25 mouse cellular contexts compared by ENCODE assay signal in the genomic region with DNA sequence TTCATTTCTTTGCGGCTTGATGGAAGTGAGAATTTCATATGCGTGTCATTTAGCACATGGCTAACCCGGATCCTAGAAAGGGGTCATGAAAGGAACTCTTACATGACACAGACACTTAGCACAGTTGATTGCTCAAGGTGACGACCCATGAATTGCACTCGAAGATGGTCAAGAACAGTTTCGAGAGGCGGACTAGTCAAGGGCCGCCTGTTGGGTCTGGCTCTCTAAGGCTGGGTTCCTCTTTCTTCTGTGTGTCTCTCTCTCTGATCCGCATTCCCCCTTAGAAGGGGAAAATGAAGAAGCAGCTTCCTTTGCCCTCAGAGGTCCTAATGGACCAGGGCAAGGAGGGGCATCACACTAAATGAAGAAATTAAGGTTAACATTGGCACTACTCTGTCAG.
DNase-seq lines count a peak whose midpoint lies in the region; ATAC-seq and TF ChIP-seq lines count a peak whose summit lies in the region.
"Had no signal": no experiment of that assay in that cellular context is flagged by ENCODE, and none has a peak within 500 bp of the region (broad histone marks: within the 10 kb centered on the region; RNA-seq: fewer than 3 reads in every experiment).

No protein-coding gene starts in this region.

- no peak for ATAC-seq in lung, postnatal 0 days
- ATAC-seq in common myeloid progenitor, adult 5-6 weeks (replicated peaks; ENCODE audit: low read depth, poor library complexity, severe bottlenecking), result 0 out of 2 replicates have a peak, but pooled peaks have one; percentile 14
- peak; percentile 51 for ATAC-seq in megakaryocyte progenitor cell, adult 5-6 weeks (replicated peaks; ENCODE audit: poor library complexity)
- ATAC-seq in heart, embryonic 12.5 days (ENCODE audit: insufficient number of reproducible peaks, low FRiP score), result no peak
- ATAC-seq: forebrain, embryonic 14.5 days; forebrain, postnatal 0 days; Patski had no signal

- no peak overlapping the region for H3K4me2 ChIP-seq in lung, postnatal 0 days (replicated peaks; ENCODE audit: low read depth, low read length)
- H3K4me2 ChIP-seq in heart, embryonic 12.5 days, result no peak overlapping the region
- H3K4me2 ChIP-seq: embryonic facial prominence, embryonic 12.5 days; embryonic facial prominence, embryonic 15.5 days; heart, embryonic 13.5 days; hindbrain, embryonic 12.5 days; hindbrain, embryonic 15.5 days had no signal

- H3K27ac ChIP-seq in lung, postnatal 0 days (ENCODE audit: low read length), result no peak overlapping the region
- no peak overlapping the region for H3K27ac ChIP-seq in heart, embryonic 12.5 days (ENCODE audit: poor library complexity, severe bottlenecking)
- H3K27ac ChIP-seq: embryonic facial prominence, embryonic 12.5 days; embryonic facial prominence, embryonic 15.5 days; gastrocnemius, adult 2 months; heart, embryonic 13.5 days; hindbrain, embryonic 12.5 days; hindbrain, embryonic 15.5 days had no signal

- WGBS in lung, postnatal 0 days, result 65% methylated on average over 9 of the region's 9 CpGs
- WGBS in heart, embryonic 12.5 days, result 82% methylated on average over 9 of the region's 9 CpGs

- DNase-seq in lung, postnatal 0 days (ENCODE audit: low spot score), result peak; percentile 15
- no peak for DNase-seq in lung, postnatal 4 days
- DNase-seq in kidney, adult 8-10 months, result no peak
- DNase-seq: adrenal gland, postnatal 10 days; adrenal gland, postnatal 36 days; cerebellum, adult 18-20 months; cerebellum, adult 9-10 months; cerebellum, postnatal 14 days; forebrain, postnatal 0 days; gastrocnemius, adult 2 months; gastrocnemius, postnatal 14 days; heart, adult 18-20 months; heart, postnatal 14 days; heart, postnatal 4 days had no signal

- no peak overlapping the region for H3K4me3 ChIP-seq in lung, postnatal 0 days (ENCODE audit: low read depth, low read length)
- H3K4me3 ChIP-seq in heart, embryonic 12.5 days, result no peak overlapping the region
- H3K4me3 ChIP-seq: embryonic facial prominence, embryonic 12.5 days; embryonic facial prominence, embryonic 15.5 days; gastrocnemius, adult 2 months; heart, embryonic 13.5 days; hindbrain, embryonic 12.5 days; hindbrain, embryonic 15.5 days had no signal

- H3K9me3 ChIP-seq in lung, postnatal 0 days (ENCODE audit: low read length), result no peaks in the 10 kb centered on the region
- H3K9me3 ChIP-seq in heart, embryonic 12.5 days (replicated peaks), result no peaks in the 10 kb centered on the region
- H3K9me3 ChIP-seq: embryonic facial prominence, embryonic 12.5 days; embryonic facial prominence, embryonic 15.5 days; G1E; heart, embryonic 13.5 days; hindbrain, embryonic 12.5 days; hindbrain, embryonic 15.5 days had no signal

- TF ChIP-seq CTCF in lung, postnatal 0 days (IDR thresholded peaks at IDR 0.05), result no peak

- no peaks in the 10 kb centered on the region for H3K36me3 ChIP-seq in lung, postnatal 0 days (ENCODE audit: insufficient read depth, low read length)
- peaks cover 2% of the 10 kb centered on the region; the same call in 1 of the 2 replicates for H3K36me3 ChIP-seq in heart, embryonic 12.5 days
- H3K36me3 ChIP-seq: embryonic facial prominence, embryonic 12.5 days; embryonic facial prominence, embryonic 15.5 days; heart, embryonic 13.5 days; hindbrain, embryonic 12.5 days had no signal

- no peaks in the 10 kb centered on the region for H3K4me1 ChIP-seq in lung, postnatal 0 days (ENCODE audit: insufficient read depth, low read depth, low read length)
- H3K4me1 ChIP-seq in heart, embryonic 12.5 days (replicated peaks), result no peaks in the 10 kb centered on the region
- H3K4me1 ChIP-seq: embryonic facial prominence, embryonic 15.5 days; hindbrain, embryonic 15.5 days had no signal

- no peaks in the 10 kb centered on the region for H3K27me3 ChIP-seq in lung, postnatal 0 days (replicated peaks; ENCODE audit: insufficient read depth, low read length)
- no peaks in the 10 kb centered on the region; the same call in 1 of the 2 replicates for H3K27me3 ChIP-seq in heart, embryonic 12.5 days (replicated peaks)
- H3K27me3 ChIP-seq: embryonic facial prominence, embryonic 12.5 days; embryonic facial prominence, embryonic 15.5 days; hindbrain, embryonic 12.5 days; hindbrain, embryonic 15.5 days had no signal

- H3K9ac ChIP-seq in lung, postnatal 0 days (replicated peaks; ENCODE audit: low read depth), result no peak overlapping the region
- no peak overlapping the region for H3K9ac ChIP-seq in heart, embryonic 12.5 days
- H3K9ac ChIP-seq: embryonic facial prominence, embryonic 12.5 days; embryonic facial prominence, embryonic 15.5 days; forebrain, postnatal 0 days; heart, embryonic 13.5 days; hindbrain, embryonic 12.5 days; hindbrain, embryonic 15.5 days had no signal

- TF ChIP-seq EP300 in lung, postnatal 0 days (IDR thresholded peaks at IDR 0.05), result no peak

Comparison
In these comparisons a context has a peak if more than half of its experiments do, and no peak if none do; other contexts are left out.
1. ATAC-seq: peak in common myeloid progenitor, adult 5-6 weeks (single experiment) and megakaryocyte progenitor cell, adult 5-6 weeks (single experiment); none in lung, postnatal 0 days (single experiment) and heart, embryonic 12.5 days (single experiment).